Mouse (Mus musculus): ENCODE results near the gene Huwe1.

The Huwe1 gene

GRCm38 (mm10) chrX:151951181-151951580 lies 150.6 kb downstream of the Huwe1 start:
- DNase-seq (ENCODE audit: low read depth, low spot score), result no peak

All from mesoderm, embryonic 11.5 days (tissue).